Mouse (Mus musculus) liver, embryonic 14.5 days (tissue): ENCODE data around the gene Sclt1.

Source experiments
- CTCF ChIP-seq: IDR thresholded peaks from 2 replicates; pipeline ENCODE4 v1.5.1; 2016; ENCODE audit warnings: antibody characterized with exemption, low read depth, control low read depth
- EP300 ChIP-seq: IDR thresholded peaks from 2 replicates; pipeline ENCODE4 v1.6.1; 2016; ENCODE audit warnings: antibody characterized with exemption, low read depth

DNA sequence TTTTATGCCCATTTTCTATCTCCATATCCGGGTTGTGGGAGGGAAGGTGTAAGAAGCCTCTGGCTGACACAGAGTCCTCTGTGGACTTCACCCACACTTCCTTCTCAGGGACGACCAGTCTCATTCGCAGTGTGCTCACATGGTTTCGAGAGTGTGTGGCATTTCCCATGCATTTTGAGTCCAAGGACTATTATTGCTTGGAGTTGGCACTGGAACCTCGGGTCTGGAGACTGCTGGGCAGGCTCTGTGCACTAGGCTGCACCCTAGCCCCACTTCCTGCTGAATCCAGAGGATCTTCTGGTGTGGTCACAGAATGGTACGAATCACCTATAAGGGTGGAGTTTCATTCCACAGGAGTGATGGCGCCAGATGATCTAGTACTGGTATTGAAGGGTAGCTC, 155.4 kb downstream of the Sclt1 start:
- TF ChIP-seq CTCF = no peak
- TF ChIP-seq EP300 = no peak
